Mouse (Mus musculus) cerebral cortex, adult 2 months (tissue): ENCODE results near the gene Scyl1.

Source experiments
- WGBS: fragments of 180-500 bp; shearing (Covaris S2); methylation state at CpG from one replicate; pipeline ENCODE4 v1.1.7; 2018; 5-methylcytosine and 5-hydroxymethylcytosine counted together

Scyl1 gene

GRCm38 (mm10) chr19:5803041-5803880 is 32.0 kb upstream of the Scyl1 start:
- WGBS = under 1% methylated on average over 67 of the region's 67 CpGs

- 0% methylated on average over 4 of the region's 4 CpGs for WGBS
These were observed 31.5 kb upstream of the Scyl1 start for GRCm38 (mm10) chr19:5802787-5803040.

- WGBS = under 1% methylated on average over 25 of the region's 25 CpGs
These were observed 31.0 kb upstream of the Scyl1 start for GRCm38 (mm10) chr19:5802011-5802786.

- 0% methylated on average over 3 of the region's 3 CpGs for WGBS
These were observed 30.3 kb upstream of the Scyl1 start for GRCm38 (mm10) chr19:5801432-5801964.

- WGBS = under 1% methylated on average over 19 of the region's 19 CpGs
These were observed 29.6 kb upstream of the Scyl1 start for GRCm38 (mm10) chr19:5800632-5801431.

- 2% methylated on average over 2 of the region's 2 CpGs for WGBS
These were observed 29.1 kb upstream of the Scyl1 start for GRCm38 (mm10) chr19:5800350-5800631.

- under 1% methylated on average over 10 of the region's 10 CpGs for WGBS
These were observed 28.5 kb upstream of the Scyl1 start for GRCm38 (mm10) chr19:5799566-5800349.

GRCm38 (mm10) chr19:5798700-5799479 is 27.7 kb upstream of the Scyl1 start:
- 0% methylated on average over 7 of the region's 7 CpGs for WGBS

- 2% methylated on average over 7 of the region's 7 CpGs for WGBS
These were observed 26.3 kb upstream of the Scyl1 start for GRCm38 (mm10) chr19:5797381-5798111.

GRCm38 (mm10) chr19:5796573-5797111 is 25.4 kb upstream of the Scyl1 start:
- 6% methylated on average over 7 of the region's 7 CpGs for WGBS

GRCm38 (mm10) chr19:5795668-5796572 is 24.7 kb upstream of the Scyl1 start:
- 8% methylated on average over 11 of the region's 11 CpGs for WGBS

GRCm38 (mm10) chr19:5794771-5795576 is 23.8 kb upstream of the Scyl1 start:
- WGBS = 7% methylated on average over 5 of the region's 5 CpGs

- 6% methylated on average over 7 of the region's 7 CpGs for WGBS
These were observed 22.9 kb upstream of the Scyl1 start for GRCm38 (mm10) chr19:5793917-5794770.

GRCm38 (mm10) chr19:5793116-5793515 is 21.9 kb upstream of the Scyl1 start:
- WGBS = 4% methylated on average over 2 of the region's 2 CpGs

GRCm38 (mm10) chr19:5791329-5791728 is 20.1 kb upstream of the Scyl1 start:
- 73% methylated on average over 4 of the region's 4 CpGs for WGBS

GRCm38 (mm10) chr19:5789066-5789465 is 17.8 kb upstream of the Scyl1 start:
- 69% methylated on average over 5 of the region's 5 CpGs for WGBS

GRCm38 (mm10) chr19:5788620-5789019 is 17.4 kb upstream of the Scyl1 start:
- 87% methylated on average over 7 of the region's 7 CpGs for WGBS
